Mouse (Mus musculus): ENCODE measurements around the gene Cdk5r2.

DNA sequence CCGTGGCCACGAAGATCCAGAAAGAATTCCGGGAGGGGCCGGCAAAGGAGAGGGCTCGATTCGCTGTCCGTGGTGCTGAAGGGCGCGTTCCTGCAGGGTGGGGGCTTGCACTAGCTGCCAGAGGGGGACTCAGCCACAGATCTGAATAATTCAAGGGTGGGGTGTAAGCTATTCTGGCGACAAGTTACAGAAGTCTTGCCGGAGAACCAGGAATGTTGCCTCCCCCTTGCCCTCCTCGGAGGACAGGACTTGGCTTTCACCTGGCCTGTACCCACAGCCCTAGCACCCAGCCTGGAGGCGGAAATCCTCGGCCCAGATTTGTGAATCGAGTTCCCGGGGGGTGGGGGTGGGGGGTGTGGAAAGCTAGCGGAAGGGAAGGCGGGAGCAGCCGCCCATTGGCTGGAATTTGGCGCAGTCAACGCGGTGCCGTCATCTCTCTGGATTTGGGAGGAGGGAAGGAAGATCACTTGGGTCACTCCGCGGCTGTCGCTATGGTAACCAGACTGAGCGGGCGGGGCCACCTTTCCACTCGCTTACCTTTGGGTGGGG, 3.5 kb downstream of the Cdk5r2 start:
- TF ChIP-seq EP300 (IDR thresholded peaks at IDR 0.05; ENCODE audit: low read depth) (no peak), CTCF (IDR thresholded peaks at IDR 0.05; ENCODE audit: low read depth) (no peak)

Measured in liver, embryonic 14.5 days (tissue).